Mouse (Mus musculus): ENCODE data around the gene Pepd.

- TF ChIP-seq POLR2A (IDR thresholded peaks at IDR 0.05; ENCODE audit: control insufficient read depth in 1 of 2, insufficient read depth in 1 of 2, low read depth in 1 of 2, low read length in 2 of 2, poor library complexity in 1 of 2) (no peak), CTCF (IDR thresholded peaks at IDR 0.05 in 2 of 3, conservative IDR thresholded peaks at IDR 0.05 in 1 of 3; ENCODE audit: control insufficient read depth in 1 of 3, insufficient read depth in 1 of 3, low read depth in 2 of 3, low read length in 3 of 3, poor library complexity in 1 of 3, severe bottlenecking in 1 of 3) (no peak), EP300 (IDR thresholded peaks at IDR 0.05; ENCODE audit: low read depth in 1 of 2, low read length in 2 of 2) (no peak), GABPA (IDR thresholded peaks at IDR 0.05; ENCODE audit: low read depth, low read length) (no peak), HCFC1 (IDR thresholded peaks at IDR 0.05; ENCODE audit: low read depth, low read length) (no peak)
Observed at GRCm38 (mm10) chr7:34986575-34987150, 74.5 kb downstream of the Pepd start.

Data from MEL (cell line).